Mouse (Mus musculus): ENCODE data around the gene Rsph1.

The Rsph1 gene

GRCm38 (mm10) chr17:31253951-31254350, 23.2 kb downstream of the Rsph1 start:
- DNase-seq, result no peak

- no peak for DNase-seq
Measured at GRCm38 (mm10) chr17:31247144-31247543, 30.0 kb downstream of the Rsph1 start.

- DNase-seq, result no peak
Measured at GRCm38 (mm10) chr17:31245321-31245720, 31.9 kb downstream of the Rsph1 start.

GRCm38 (mm10) chr17:31242764-31243163, 34.4 kb downstream of the Rsph1 start:
- DNase-seq, result no peak

GRCm38 (mm10) chr17:31241156-31241555, 36.0 kb downstream of the Rsph1 start:
- DNase-seq, result no peak

- DNase-seq, result no peak
Measured at GRCm38 (mm10) chr17:31238234-31239020, 38.8 kb downstream of the Rsph1 start.

- no peak for DNase-seq
Measured at GRCm38 (mm10) chr17:31235915-31236314, 41.3 kb downstream of the Rsph1 start.

- DNase-seq, result no peak
Measured at GRCm38 (mm10) chr17:31232251-31233010, 44.8 kb downstream of the Rsph1 start.

- DNase-seq, result no peak
Measured at GRCm38 (mm10) chr17:31231780-31232179, 45.4 kb downstream of the Rsph1 start.

GRCm38 (mm10) chr17:31226931-31227330, 50.3 kb downstream of the Rsph1 start:
- DNase-seq, result no peak

GRCm38 (mm10) chr17:31226368-31226767, 50.8 kb downstream of the Rsph1 start:
- DNase-seq, result no peak

GRCm38 (mm10) chr17:31224591-31224990, 52.6 kb downstream of the Rsph1 start:
- no peak for DNase-seq

- DNase-seq, result no peak
Measured at GRCm38 (mm10) chr17:31223835-31224234, 53.3 kb downstream of the Rsph1 start.

- no peak for DNase-seq
Measured at GRCm38 (mm10) chr17:31222810-31223310, 54.3 kb downstream of the Rsph1 start.

GRCm38 (mm10) chr17:31216068-31216955, 60.9 kb downstream of the Rsph1 start:
- DNase-seq, result no peak

GRCm38 (mm10) chr17:31211881-31212280, 65.3 kb downstream of the Rsph1 start:
- DNase-seq, result no peak

- no peak for DNase-seq
Measured at GRCm38 (mm10) chr17:31210299-31210698, 66.9 kb downstream of the Rsph1 start.

GRCm38 (mm10) chr17:31209376-31209930, 67.7 kb downstream of the Rsph1 start:
- DNase-seq, result no peak

GRCm38 (mm10) chr17:31208654-31209053, 68.5 kb downstream of the Rsph1 start:
- no peak for DNase-seq

- DNase-seq, result no peak
Measured at GRCm38 (mm10) chr17:31207771-31208334, 69.3 kb downstream of the Rsph1 start, which contains the start of gene Ubash3a. Ubash3a (plus strand) TSS chr17:31207873.

Data from cerebellum, adult 8-10 months (tissue).